Comparison of ENCODE assay signal across 7 mouse cellular contexts in genomic region chr1:72283992-72284485, GRCm38 (mm10). TPM values are rescaled to one million over a fixed set of nuclear protein-coding genes. Genes with fewer than 3 reads are reported as not detected.
A peak's percentile ranks its signal among the peaks of the same experiment; 100 is the strongest.
DNase-seq lines count a peak whose midpoint lies in the region; ATAC-seq and TF ChIP-seq lines count a peak whose summit lies in the region.

Gene Pecr, minus strand, starts transcription at chr1:72284314.
Gene Tmem169, plus strand, starts transcription at chr1:72284369.

- WGBS in intestine, postnatal 0 days = 0% methylated on average over 30 of the region's 30 CpGs
- under 1% methylated on average over 30 of the region's 30 CpGs for WGBS in midbrain, embryonic 12.5 days
- 1% methylated on average over 30 of the region's 30 CpGs for WGBS in small intestine, adult 2 months

- peak within 1 kb of the TSS; percentile 54 for H3K27ac ChIP-seq in intestine, postnatal 0 days (ENCODE audit: low read depth, low read length)
- peak within 1 kb of the TSS; percentile 74 for H3K27ac ChIP-seq in midbrain, embryonic 12.5 days (replicated peaks)
- H3K27ac ChIP-seq in small intestine, adult 2 months (ENCODE audit: insufficient read depth, low read depth, low read length) = peak within 1 kb of the TSS; percentile 50; the same call in 1 of the 2 replicates

- H3K27me3 ChIP-seq in intestine, postnatal 0 days (replicated peaks; ENCODE audit: control insufficient read depth, insufficient read depth, low read length) = no peaks in the 10 kb centered on the region
- H3K27me3 ChIP-seq in midbrain, embryonic 12.5 days = no peaks in the 10 kb centered on the region
- H3K27me3 ChIP-seq in small intestine, adult 2 months (ENCODE audit: control insufficient read depth, insufficient read depth, low read length) = no peaks in the 10 kb centered on the region

- TF ChIP-seq CTCF in intestine, postnatal 0 days (IDR thresholded peaks at IDR 0.05; ENCODE audit: low read depth) = peak; percentile 50
- TF ChIP-seq CTCF in small intestine, adult 2 months (IDR thresholded peaks at IDR 0.05; ENCODE audit: extremely low read depth, insufficient read length, insufficient replicate concordance, low read depth, low read length) = no peak

- DNase-seq in adrenal gland, adult 2 months = peak; percentile 97
- peak; percentile 90 for DNase-seq in embryo, embryonic 11.5 days (ENCODE audit: low read depth, low spot score)
- peak; percentile 91 to 93 for DNase-seq in gastrocnemius, postnatal 4 days (ENCODE audit: low spot score in 2 of 2)
- DNase-seq in left cerebral cortex, postnatal 4 days = peak; percentile 93

- peak within 1 kb of the TSS; percentile 78 for H3K4me2 ChIP-seq in intestine, postnatal 0 days (replicated peaks; ENCODE audit: low read depth)
- peak within 1 kb of the TSS; percentile 87 for H3K4me2 ChIP-seq in midbrain, embryonic 12.5 days (replicated peaks)

- H3K36me3 ChIP-seq in intestine, postnatal 0 days (ENCODE audit: control insufficient read depth, insufficient read depth) = no peaks in the 10 kb centered on the region
- H3K36me3 ChIP-seq in midbrain, embryonic 12.5 days = no peaks in the 10 kb centered on the region
- H3K36me3 ChIP-seq in small intestine, adult 2 months (ENCODE audit: control insufficient read depth, insufficient read depth, low read length) = no peaks in the 10 kb centered on the region

- intact Hi-C loops in left cerebral cortex, postnatal 4 days (cut with DNase I) = no loop called here

- H3K4me1 ChIP-seq in intestine, postnatal 0 days (replicated peaks; ENCODE audit: control insufficient read depth, insufficient read depth, low read length) = peaks cover 8% of the 10 kb centered on the region; the same call in 1 of the 2 replicates
- peaks cover 32% of the 10 kb centered on the region for H3K4me1 ChIP-seq in midbrain, embryonic 12.5 days
- H3K4me1 ChIP-seq in small intestine, adult 2 months (ENCODE audit: control insufficient read depth, insufficient read depth, insufficient read length, low read length) = peaks cover 4% of the 10 kb centered on the region

- TF ChIP-seq POLR2A in small intestine, adult 2 months (IDR thresholded peaks at IDR 0.05; ENCODE audit: low read depth, low read length) = peak; percentile 35; the same call in 1 of the 2 replicates

- peak within 1 kb of the TSS; percentile 49 for H3K4me3 ChIP-seq in intestine, postnatal 0 days (ENCODE audit: low read depth, low read length)
- peak within 1 kb of the TSS; percentile 53 for H3K4me3 ChIP-seq in midbrain, embryonic 12.5 days
- H3K4me3 ChIP-seq in small intestine, adult 2 months (ENCODE audit: low read depth, low read length) = peak within 1 kb of the TSS; percentile 90

- peak within 1 kb of the TSS; percentile 48; the same call in 1 of the 2 replicates for H3K9ac ChIP-seq in intestine, postnatal 0 days (ENCODE audit: low read depth, low read length)
- peak within 1 kb of the TSS; percentile 63 for H3K9ac ChIP-seq in midbrain, embryonic 12.5 days (replicated peaks)

- ATAC-seq in intestine, postnatal 0 days = peak; percentile 98
- peak; percentile 97 for ATAC-seq in midbrain, embryonic 12.5 days (ENCODE audit: low FRiP score, low read depth)

- no peaks in the 10 kb centered on the region for H3K9me3 ChIP-seq in intestine, postnatal 0 days (ENCODE audit: control insufficient read depth)
- no peaks in the 10 kb centered on the region for H3K9me3 ChIP-seq in midbrain, embryonic 12.5 days

RNA-seq across cellular contexts. Expression of gene Pecr, which starts in this region (rescaled TPM):
- total RNA-seq in adrenal gland, adult 2 months (2021) = 10 to 100 TPM; 20.4 to 33.6 TPM
- polyA plus RNA-seq in adrenal gland, adult 2 months (2012; rRNA removed) = 6.6 and 7.0 TPM in 2 replicates
- 10 to 100 TPM; 16.9 to 17.8 TPM for total RNA-seq in gastrocnemius, postnatal 4 days (2021)
- polyA plus RNA-seq in intestine, postnatal 0 days (2015; fragmentation: Nextera tagmentation; extraction: Ambion mirVana) = 67.9 and 88.6 TPM in 2 replicates
- total RNA-seq in left cerebral cortex, postnatal 4 days (2021) = 1 to 10 TPM; 4.8 to 5.6 TPM
- polyA plus RNA-seq in midbrain, embryonic 12.5 days (2016; fragmentation: Nextera tagmentation; extraction: Ambion mirVana) = 12.7 and 12.8 TPM in 2 replicates
- polyA plus RNA-seq in small intestine, adult 2 months (2012; rRNA removed) = 2.9 and 3.1 TPM in 2 replicates

RNA-seq across cellular contexts. Expression of gene Tmem169, which starts in this region (rescaled TPM):
- total RNA-seq in adrenal gland, adult 2 months (2021) = under 1 TPM; 0.66 to 0.75 TPM
- 0.16 and 0.19 TPM in 2 replicates for polyA plus RNA-seq in adrenal gland, adult 2 months (2012; rRNA removed)
- under 1 TPM; 0.49 TPM for total RNA-seq in gastrocnemius, postnatal 4 days (2021)
- polyA plus RNA-seq in intestine, postnatal 0 days (2015; fragmentation: Nextera tagmentation; extraction: Ambion mirVana) = 1.3 TPM in 2 replicates
- total RNA-seq in left cerebral cortex, postnatal 4 days (2021) = 10 to 100 TPM; 35.1 to 38.4 TPM
- 23.2 and 25.4 TPM in 2 replicates for polyA plus RNA-seq in midbrain, embryonic 12.5 days (2016; fragmentation: Nextera tagmentation; extraction: Ambion mirVana)
- 0.04 TPM in 1 of 2 replicates, not detected in the other for polyA plus RNA-seq in small intestine, adult 2 months (2012; rRNA removed)

Comparison
In these comparisons a context has a peak if more than half of its experiments do, and no peak if none do; other contexts are left out.
1. Peak in every context shown above with its lines: DNase-seq, ATAC-seq, H3K4me3 ChIP-seq and H3K27ac ChIP-seq.
2. RNA of gene Tmem169 (total RNA-seq): 35.1 to 38.4 TPM in left cerebral cortex, postnatal 4 days; 0.66 to 0.75 TPM in adrenal gland, adult 2 months and 0.49 TPM in gastrocnemius, postnatal 4 days; every median in the first group is over 10 times any median in the second.
3. RNA of gene Tmem169 (polyA plus RNA-seq): 23.2 to 25.4 TPM in midbrain, embryonic 12.5 days; 1.3 TPM in intestine, postnatal 0 days, 0.16 to 0.19 TPM in adrenal gland, adult 2 months and 0.04 TPM in small intestine, adult 2 months; every median in the first group is over 10 times any median in the second.